Mouse (Mus musculus) embryonic facial prominence, embryonic 15.5 days (tissue): ENCODE data around the gene Vrk3. TPM values are rescaled to one million over a fixed set of nuclear protein-coding genes. Genes with fewer than 3 reads are reported as not detected.
"Not testable (repeated sequence)": the region's sequence is repeated elsewhere in the genome, so short reads cannot be mapped to it uniquely, and the experiment has no call there.

Experiments used
- ATAC-seq: fragments of 200-750 bp; cut with Nextera tagmentation; 2 replicates; pipeline ENCODE4 v1.8.0; 2017; ENCODE audit warnings: low read depth, moderate TSS enrichment; ENCODE audit not compliant: insufficient number of reproducible peaks, low FRiP score, low TSS enrichment
- H3K27ac ChIP-seq: fragments of 300-500 bp; sonication (generic); replicated peaks from 2 replicates; pipeline ENCODE4 v1.5.1; 2015; ENCODE audit warnings: mild to moderate bottlenecking, inconsistent platforms
- H3K27me3 ChIP-seq: fragments of 300-500 bp; sonication (generic); 2 replicates; pipeline ENCODE4 v1.6.1; 2015; ENCODE audit warnings: inconsistent platforms
- H3K36me3 ChIP-seq: fragments of 300-500 bp; sonication (generic); 2 replicates; pipeline ENCODE4 v1.6.1; 2015; ENCODE audit warnings: mild to moderate bottlenecking, inconsistent platforms
- H3K4me1 ChIP-seq: fragments of 300-500 bp; sonication (generic); 2 replicates; pipeline ENCODE4 v1.6.1; 2015; ENCODE audit warnings: inconsistent platforms
- H3K4me2 ChIP-seq: fragments of 300-500 bp; sonication (generic); replicated peaks from 2 replicates; pipeline ENCODE4 v1.6.1; 2015; ENCODE audit warnings: mild to moderate bottlenecking, inconsistent platforms
- H3K4me3 ChIP-seq: fragments of 300-500 bp; sonication (generic); replicated peaks from 2 replicates; pipeline ENCODE4 v1.5.1; 2015; ENCODE audit warnings: mild to moderate bottlenecking, inconsistent platforms
- H3K9ac ChIP-seq: fragments of 300-500 bp; sonication (generic); 2 replicates; pipeline ENCODE4 v1.6.1; 2015; ENCODE audit warnings: inconsistent platforms
- H3K9me3 ChIP-seq: fragments of 300-500 bp; sonication (generic); replicated peaks from 2 replicates; pipeline ENCODE4 v1.6.1; 2016; ENCODE audit warnings: inconsistent platforms
- WGBS: fragments of 180-500 bp; shearing (Covaris S2); methylation state at CpG from one replicate; pipeline ENCODE4 v1.1.7; 2015; 5-methylcytosine and 5-hydroxymethylcytosine counted together
- polyA plus RNA-seq: library from polyadenylated mRNA; unstranded; fragments of >200 nt; fragmentation: Nextera tagmentation; extraction: Ambion mirVana; gene quantifications from 2 replicates; pipeline ENCODE4 v1.2.1, GENCODE M21; 2015

The Vrk3 gene
- 32.9 and 35.2 TPM in 2 replicates for polyA plus RNA-seq

- Histone ChIP-seq H3K4me3 (peak within 1 kb of the TSS; percentile 69), H3K4me2 (peak within 1 kb of the TSS; percentile 82), H3K9ac (peak within 1 kb of the TSS; percentile 54), H3K27ac (peak within 1 kb of the TSS; percentile 92), H3K36me3 (peaks cover 15% of the 10 kb centered on the region), H3K4me1 (peaks cover 26% of the 10 kb centered on the region), H3K9me3 (no peaks in the 10 kb centered on the region), H3K27me3 (no peaks in the 10 kb centered on the region)
- WGBS, result under 1% methylated on average over 44 of the region's 44 CpGs
- peak; percentile 99 for ATAC-seq
These were observed at the start of gene Vrk3 for GRCm38 (mm10) chr7:44748101-44749044. Vrk3 (plus strand) TSS chr7:44748413.

- 8% methylated on average over 6 of the region's 6 CpGs for WGBS
- no peaks in the 10 kb centered on the region for H3K9me3 ChIP-seq
- no peak overlapping the region for H3K4me3 ChIP-seq
- peaks cover 10% of the 10 kb centered on the region for H3K4me1 ChIP-seq
- H3K36me3 ChIP-seq, result no peaks in the 10 kb centered on the region
- no peak overlapping the region for H3K4me2 ChIP-seq
- no peak overlapping the region for H3K27ac ChIP-seq
- ATAC-seq, result no peak
- no peak overlapping the region for H3K9ac ChIP-seq
- no peaks in the 10 kb centered on the region for H3K27me3 ChIP-seq
These were observed 46.3 kb upstream of the Vrk3 start for GRCm38 (mm10) chr7:44701921-44702320.

GRCm38 (mm10) chr7:44702985-44703384 is 45.2 kb upstream of the Vrk3 start:
- ATAC-seq, result no peak
- Histone ChIP-seq H3K27ac (no peak overlapping the region), H3K9ac (no peak overlapping the region), H3K4me3 (no peak overlapping the region), H3K4me2 (no peak overlapping the region), H3K36me3 (no peaks in the 10 kb centered on the region), H3K9me3 (no peaks in the 10 kb centered on the region), H3K27me3 (no peaks in the 10 kb centered on the region), H3K4me1 (no peaks in the 10 kb centered on the region)
- 76% methylated on average over 8 of the region's 8 CpGs for WGBS

- H3K9me3 ChIP-seq, result no peaks in the 10 kb centered on the region
- H3K27me3 ChIP-seq, result no peaks in the 10 kb centered on the region
- no peak overlapping the region for H3K4me3 ChIP-seq
- H3K4me2 ChIP-seq, result no peak overlapping the region
- no peaks in the 10 kb centered on the region for H3K36me3 ChIP-seq
- WGBS, result 52% methylated on average over 3 of the region's 3 CpGs
- H3K9ac ChIP-seq, result no peak overlapping the region
- no peak for ATAC-seq
- H3K27ac ChIP-seq, result no peak overlapping the region
- no peaks in the 10 kb centered on the region for H3K4me1 ChIP-seq
These were observed 43.9 kb upstream of the Vrk3 start for GRCm38 (mm10) chr7:44704363-44704762.

GRCm38 (mm10) chr7:44705086-44705485 is 43.1 kb upstream of the Vrk3 start:
- Histone ChIP-seq H3K36me3 (no peaks in the 10 kb centered on the region), H3K4me3 (no peak overlapping the region), H3K27me3 (no peaks in the 10 kb centered on the region), H3K4me2 (no peak overlapping the region), H3K27ac (no peak overlapping the region), H3K9me3 (no peaks in the 10 kb centered on the region), H3K4me1 (no peaks in the 10 kb centered on the region), H3K9ac (no peak overlapping the region)
- no peak for ATAC-seq
- 89% methylated on average over 4 of the region's 4 CpGs for WGBS

GRCm38 (mm10) chr7:44706322-44706721 is 41.9 kb upstream of the Vrk3 start:
- H3K27ac ChIP-seq, result no peak overlapping the region

GRCm38 (mm10) chr7:44707169-44707675 is 41.0 kb upstream of the Vrk3 start:
- Histone ChIP-seq H3K4me2 (no peak overlapping the region), H3K27me3 (no peaks in the 10 kb centered on the region), H3K9ac (no peak overlapping the region), H3K36me3 (no peaks in the 10 kb centered on the region), H3K4me3 (no peak overlapping the region), H3K9me3 (no peaks in the 10 kb centered on the region), H3K4me1 (no peaks in the 10 kb centered on the region), H3K27ac (no peak overlapping the region)
- ATAC-seq, result no peak
- 88% methylated on average over 5 of the region's 5 CpGs for WGBS

More at GRCm38 (mm10) chr7:44706322-44706721, 41.9 kb upstream of the Vrk3 start:
- Histone ChIP-seq H3K27me3 (no peaks in the 10 kb centered on the region), H3K9ac (no peak overlapping the region), H3K4me1 (no peaks in the 10 kb centered on the region), H3K4me3 (no peak overlapping the region), H3K9me3 (no peaks in the 10 kb centered on the region), H3K4me2 (no peak overlapping the region), H3K36me3 (no peaks in the 10 kb centered on the region)
- no peak for ATAC-seq

- H3K27me3 ChIP-seq, ATAC-seq, H3K9ac ChIP-seq, H3K9me3 ChIP-seq, H3K4me3 ChIP-seq, H3K36me3 ChIP-seq, H3K27ac ChIP-seq, H3K4me1 ChIP-seq, H3K4me2 ChIP-seq: not testable (repeated sequence)
- WGBS, result 87% methylated on average over 6 of the region's 6 CpGs
These were observed 40.1 kb upstream of the Vrk3 start for GRCm38 (mm10) chr7:44708093-44708492.

GRCm38 (mm10) chr7:44708574-44708973 is 39.6 kb upstream of the Vrk3 start, which contains the start of gene Izumo2:
Izumo2 (plus strand) TSS chr7:44708742.
- Histone ChIP-seq H3K9me3 (no peaks in the 10 kb centered on the region), H3K4me2 (no peak within 1 kb of the TSS), H3K27me3 (no peaks in the 10 kb centered on the region), H3K27ac (no peak within 1 kb of the TSS), H3K4me3 (no peak within 1 kb of the TSS), H3K36me3 (no peaks in the 10 kb centered on the region), H3K9ac (no peak within 1 kb of the TSS), H3K4me1 (no peaks in the 10 kb centered on the region)
- ATAC-seq, result no peak
- 68% methylated on average over 14 of the region's 14 CpGs for WGBS

GRCm38 (mm10) chr7:44709881-44710280 is 38.3 kb upstream of the Vrk3 start:
- no peak overlapping the region for H3K4me3 ChIP-seq
- H3K9me3 ChIP-seq, result no peaks in the 10 kb centered on the region
- no peak overlapping the region for H3K4me2 ChIP-seq
- H3K36me3 ChIP-seq, result no peaks in the 10 kb centered on the region
- ATAC-seq, result no peak
- H3K4me1 ChIP-seq, result no peaks in the 10 kb centered on the region
- no peak overlapping the region for H3K9ac ChIP-seq
- 82% methylated on average over 5 of the region's 5 CpGs for WGBS
- no peaks in the 10 kb centered on the region for H3K27me3 ChIP-seq
- no peak overlapping the region for H3K27ac ChIP-seq

GRCm38 (mm10) chr7:44722058-44722457 is 26.2 kb upstream of the Vrk3 start:
- ATAC-seq, result no peak
- Histone ChIP-seq H3K4me3 (no peak overlapping the region), H3K36me3 (no peaks in the 10 kb centered on the region), H3K27me3 (no peaks in the 10 kb centered on the region), H3K9ac (no peak overlapping the region), H3K4me2 (no peak overlapping the region), H3K27ac (no peak overlapping the region), H3K9me3 (no peaks in the 10 kb centered on the region), H3K4me1 (no peaks in the 10 kb centered on the region)
- 77% methylated on average over 5 of the region's 5 CpGs for WGBS
